Mouse (Mus musculus) liver, adult 2 months (tissue): ENCODE measurements around the gene Fcrlb.

ENCODE experiments used
- CTCF ChIP-seq: fragments of 200-500 bp; IDR thresholded peaks from 2 replicates; pipeline ENCODE4 v1.5.1; 2011; ENCODE audit warnings: low read depth, low read length, control low read depth
- POLR2A ChIP-seq: fragments of 200-500 bp; IDR thresholded peaks from 2 replicates; pipeline ENCODE4 v1.6.1; 2011; ENCODE audit warnings: low read length, control low read depth; ENCODE audit not compliant: insufficient read depth; ENCODE audit errors: extremely low read depth

DNA sequence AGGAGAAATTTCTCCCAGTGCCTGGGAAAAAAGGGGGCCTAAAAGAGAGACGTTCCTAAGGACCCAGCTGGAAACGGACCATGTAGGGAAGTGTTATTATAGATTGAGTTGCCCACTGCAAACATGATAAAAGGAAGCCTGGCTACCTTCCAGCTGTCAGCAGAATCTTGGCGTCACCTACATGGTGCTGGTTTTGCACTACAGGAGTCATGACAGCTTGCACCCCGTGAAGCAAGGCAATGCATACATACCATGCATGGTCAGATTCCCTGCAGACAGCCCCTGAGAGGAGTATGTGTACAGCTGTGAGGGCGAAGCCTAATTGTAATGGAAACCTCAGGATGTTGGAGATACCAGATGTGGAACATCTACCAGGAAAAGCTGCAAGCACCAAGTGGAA lies 2.9 kb upstream of the Fcrlb start:
- TF ChIP-seq CTCF (no peak), POLR2A (no peak)
